Mouse (Mus musculus): ENCODE results near the gene Orai2. TPM values are rescaled to one million over a fixed set of nuclear protein-coding genes. Genes with fewer than 3 reads are reported as not detected.
A peak's percentile ranks its signal among the peaks of the same experiment; 100 is the strongest.

Orai2 gene
- total RNA-seq, 2 experiments from 2014 or later: 148 to 150 TPM

DNA sequence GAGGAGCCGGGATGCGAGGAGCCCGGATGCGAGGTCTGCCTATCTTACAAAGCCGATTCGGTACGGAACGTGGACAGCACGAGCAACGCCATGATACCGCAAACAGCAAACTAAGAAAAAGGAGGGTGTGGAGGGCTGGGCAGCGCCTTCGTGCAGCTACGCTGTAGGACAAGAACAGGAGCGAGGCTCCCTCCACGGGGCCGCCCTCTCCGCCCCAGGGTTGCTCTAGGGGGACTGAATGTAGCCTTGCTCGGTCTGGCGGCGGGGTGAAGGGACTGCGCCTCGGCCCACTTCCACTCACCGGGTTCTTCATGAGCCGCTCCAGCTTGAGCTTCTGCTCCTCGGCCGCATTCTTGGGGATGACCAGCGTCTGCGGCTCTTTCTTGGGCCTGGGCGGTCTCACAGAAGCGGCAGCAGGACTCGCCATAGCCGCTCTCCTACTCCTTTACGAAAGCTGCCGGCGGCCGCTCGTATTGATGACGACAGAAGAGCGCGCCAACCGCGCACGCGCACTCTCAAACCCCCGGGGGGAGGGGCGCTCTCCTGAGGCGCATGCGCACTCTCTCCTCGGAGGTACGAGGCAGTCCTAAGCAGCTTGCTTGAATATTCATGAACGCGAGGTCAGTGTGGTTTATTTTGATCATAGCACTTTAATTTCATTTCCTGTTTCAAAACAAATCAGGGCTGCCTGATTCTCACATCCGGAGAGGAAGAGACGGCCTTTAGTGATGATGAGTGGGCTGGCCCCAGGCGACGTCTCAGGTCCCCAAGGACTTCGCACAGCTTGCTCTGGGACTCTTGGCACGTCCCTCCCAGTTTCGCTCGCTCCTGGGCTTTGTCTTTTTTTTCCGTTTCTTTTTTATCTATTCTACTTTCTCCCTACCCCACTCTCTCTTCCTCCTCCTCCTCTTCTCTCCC, 28.2 kb upstream of the Orai2 start, which contains the start of gene Prkrip1:
Prkrip1 (minus strand) TSS at position 490 of the 918 bp plus-strand sequence.
- Histone ChIP-seq H3K4me3 (peak within 1 kb of the TSS; percentile 91), H3K27ac (peak within 1 kb of the TSS; percentile 93)
- TF ChIP-seq CTCF (conservative IDR thresholded peaks at IDR 0.05): no peak
- peak; percentile 94 to 95 for DNase-seq (ENCODE audit: low spot score in 2 of 2)

DNA sequence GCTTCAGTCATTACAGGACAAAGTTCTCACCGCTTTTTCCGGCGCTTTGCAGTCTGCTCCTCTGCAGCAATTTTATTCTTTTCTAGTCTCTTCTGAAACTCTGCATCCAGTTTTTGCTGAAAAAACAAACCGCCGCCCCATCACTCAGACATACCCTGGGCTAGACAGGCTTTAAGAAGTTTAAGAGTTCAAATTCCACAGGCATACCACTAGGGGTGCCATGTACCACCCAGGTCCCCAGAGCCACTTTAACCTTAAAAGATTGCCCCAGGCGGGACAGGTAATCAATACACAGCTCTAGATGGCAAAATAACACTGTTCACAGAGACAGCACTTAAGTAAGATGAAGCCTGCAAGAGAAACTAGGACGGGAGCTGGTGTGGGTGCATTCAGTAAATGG, 21.4 kb upstream of the Orai2 start:
- H3K4me3 ChIP-seq: no peak overlapping the region
- TF ChIP-seq CTCF (conservative IDR thresholded peaks at IDR 0.05): peak; percentile 59
- H3K27ac ChIP-seq: no peak overlapping the region
- DNase-seq (ENCODE audit: low spot score in 2 of 2): no peak

DNA sequence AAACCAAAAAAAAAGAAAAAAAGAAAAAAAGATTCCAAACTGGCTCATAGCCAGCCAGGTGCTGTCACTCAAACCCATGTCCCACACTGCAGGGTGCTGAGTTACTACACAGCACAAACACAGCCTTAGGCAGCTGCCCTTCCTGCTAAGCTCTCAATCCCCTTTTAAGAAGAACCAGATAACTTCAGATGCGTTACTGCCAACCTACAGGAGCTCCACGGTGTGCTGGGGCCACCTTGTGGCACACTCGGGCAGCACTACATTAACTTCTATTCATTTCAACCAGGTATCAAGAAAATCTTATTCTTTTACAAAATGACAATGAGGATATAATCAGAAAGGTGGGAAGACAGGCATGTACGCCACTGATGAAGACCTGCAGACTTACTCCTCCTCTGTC, 16.2 kb upstream of the Orai2 start:
- no peak overlapping the region for H3K27ac ChIP-seq
- H3K4me3 ChIP-seq: no peak overlapping the region
- peak in 1 of 2 experiments; percentile 67 for DNase-seq (ENCODE audit: low spot score in 2 of 2)
- TF ChIP-seq CTCF (conservative IDR thresholded peaks at IDR 0.05): peak; percentile 96

DNA sequence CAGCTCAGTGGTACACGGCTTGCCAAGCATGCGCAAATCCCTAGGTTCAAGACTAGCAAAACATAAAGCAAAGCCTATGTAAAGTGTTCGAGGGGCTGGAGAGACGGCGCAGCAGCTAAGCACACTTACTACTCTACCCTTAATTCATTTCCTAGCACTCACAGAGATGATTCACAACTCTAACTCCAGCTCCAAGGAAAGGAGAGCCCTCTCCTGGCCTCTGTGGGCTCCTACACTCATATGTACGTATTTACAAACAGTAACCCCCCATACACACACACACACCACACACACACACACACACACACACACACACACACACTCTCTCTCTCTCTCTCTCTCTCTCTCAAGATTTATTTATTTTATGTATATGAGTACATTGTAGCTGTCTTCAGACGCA, 13.3 kb upstream of the Orai2 start:
- no peak overlapping the region for H3K4me3 ChIP-seq
- no peak for DNase-seq (ENCODE audit: low spot score in 2 of 2)
- TF ChIP-seq CTCF (conservative IDR thresholded peaks at IDR 0.05): peak; percentile 55
- peak overlapping the region; percentile 81 for H3K27ac ChIP-seq

DNA sequence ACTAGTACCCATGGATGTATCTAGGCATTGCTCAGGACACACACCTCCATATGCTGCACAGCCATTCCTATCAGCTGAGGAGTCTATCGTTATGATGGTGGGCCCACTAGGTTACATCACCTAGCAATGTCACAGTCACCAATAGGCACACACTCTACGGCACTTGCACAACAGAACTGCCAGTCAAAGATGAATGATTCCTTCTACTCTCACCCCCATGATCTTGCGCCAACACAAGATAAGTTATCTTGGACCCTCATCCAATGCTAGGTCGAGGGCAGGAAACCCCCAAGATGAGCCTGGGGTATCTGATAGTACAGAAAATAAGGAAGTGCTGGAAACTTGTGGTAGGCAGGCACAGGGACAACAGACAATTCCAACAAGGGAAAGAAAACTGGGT, 12.3 kb upstream of the Orai2 start:
- no peak overlapping the region for H3K4me3 ChIP-seq
- TF ChIP-seq CTCF (conservative IDR thresholded peaks at IDR 0.05): no peak
- no peak for DNase-seq (ENCODE audit: low spot score in 2 of 2)

DNA sequence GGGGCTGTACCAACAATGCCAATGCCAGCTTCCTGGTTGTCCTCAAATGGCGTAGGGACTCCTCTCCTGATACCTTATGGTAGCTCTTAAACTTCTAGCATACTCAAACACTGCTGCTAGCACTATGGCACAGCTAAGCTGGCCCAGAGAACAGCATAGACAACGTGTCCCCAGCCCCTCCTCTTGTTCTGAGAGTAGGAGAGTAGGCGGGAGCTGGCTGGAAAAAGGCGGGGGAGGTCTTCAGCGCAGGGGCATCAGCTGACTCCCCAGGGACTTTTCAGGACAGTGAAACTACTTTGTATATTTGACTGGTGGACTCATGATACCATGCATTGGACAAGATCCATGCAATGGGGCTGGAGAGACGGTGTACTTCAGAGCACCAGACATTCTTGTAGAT, 11.5 kb upstream of the Orai2 start:
- TF ChIP-seq CTCF (conservative IDR thresholded peaks at IDR 0.05): no peak
- H3K27ac ChIP-seq: peak overlapping the region; percentile 94
- no peak overlapping the region for H3K4me3 ChIP-seq
- peak; percentile 65 to 79 for DNase-seq (ENCODE audit: low spot score in 2 of 2)

More for the DNA sequence above, 12.3 kb upstream of the Orai2 start:
- peak overlapping the region; percentile 81 for H3K27ac ChIP-seq

DNA sequence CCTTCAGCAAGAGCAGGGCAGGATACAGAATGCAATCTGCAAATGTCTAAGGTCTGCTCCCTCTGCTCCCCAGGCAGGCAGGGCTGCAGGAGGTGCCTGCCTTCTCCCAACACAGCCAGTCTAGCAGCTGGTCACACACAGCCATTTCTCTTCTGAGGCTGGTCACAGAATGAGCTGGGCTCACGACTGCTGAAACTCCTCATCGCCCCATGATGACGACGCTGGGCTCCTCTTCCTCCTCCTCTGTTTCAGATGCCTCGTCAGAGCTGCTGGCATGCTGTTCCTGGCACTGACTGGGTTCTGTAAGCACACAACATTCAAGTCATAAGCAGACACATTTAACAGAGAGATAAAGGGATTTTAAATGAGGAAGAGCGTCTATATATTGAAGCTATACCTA, 10.7 kb upstream of the Orai2 start:
- Histone ChIP-seq H3K4me3 (no peak overlapping the region), H3K27ac (peak overlapping the region; percentile 94)
- peak; percentile 49 to 50 for DNase-seq (ENCODE audit: low spot score in 2 of 2)
- TF ChIP-seq CTCF (conservative IDR thresholded peaks at IDR 0.05): no peak

DNA sequence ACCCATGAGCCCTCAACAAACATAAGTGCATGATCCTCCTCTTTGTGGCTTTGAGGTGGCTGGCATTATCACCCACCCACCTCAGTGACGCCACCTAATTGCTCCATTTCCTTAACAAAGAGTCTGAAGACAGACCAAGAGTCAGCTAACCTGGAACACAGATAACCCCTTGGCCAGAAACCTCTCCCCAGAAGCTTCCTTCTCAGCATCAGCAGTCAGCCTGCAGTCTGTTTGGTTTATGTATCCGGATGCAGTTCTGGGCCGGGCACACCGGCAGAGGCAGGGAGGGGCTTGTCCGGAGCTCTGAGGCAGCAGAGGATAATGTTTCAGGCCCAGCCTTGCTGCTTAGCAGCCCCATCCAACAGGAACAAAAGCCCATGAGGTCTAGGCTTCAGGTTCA, 9.1 kb upstream of the Orai2 start:
- H3K4me3 ChIP-seq: no peak overlapping the region
- H3K27ac ChIP-seq: no peak overlapping the region
- TF ChIP-seq CTCF (conservative IDR thresholded peaks at IDR 0.05): no peak
- DNase-seq (ENCODE audit: low spot score in 2 of 2): no peak

DNA sequence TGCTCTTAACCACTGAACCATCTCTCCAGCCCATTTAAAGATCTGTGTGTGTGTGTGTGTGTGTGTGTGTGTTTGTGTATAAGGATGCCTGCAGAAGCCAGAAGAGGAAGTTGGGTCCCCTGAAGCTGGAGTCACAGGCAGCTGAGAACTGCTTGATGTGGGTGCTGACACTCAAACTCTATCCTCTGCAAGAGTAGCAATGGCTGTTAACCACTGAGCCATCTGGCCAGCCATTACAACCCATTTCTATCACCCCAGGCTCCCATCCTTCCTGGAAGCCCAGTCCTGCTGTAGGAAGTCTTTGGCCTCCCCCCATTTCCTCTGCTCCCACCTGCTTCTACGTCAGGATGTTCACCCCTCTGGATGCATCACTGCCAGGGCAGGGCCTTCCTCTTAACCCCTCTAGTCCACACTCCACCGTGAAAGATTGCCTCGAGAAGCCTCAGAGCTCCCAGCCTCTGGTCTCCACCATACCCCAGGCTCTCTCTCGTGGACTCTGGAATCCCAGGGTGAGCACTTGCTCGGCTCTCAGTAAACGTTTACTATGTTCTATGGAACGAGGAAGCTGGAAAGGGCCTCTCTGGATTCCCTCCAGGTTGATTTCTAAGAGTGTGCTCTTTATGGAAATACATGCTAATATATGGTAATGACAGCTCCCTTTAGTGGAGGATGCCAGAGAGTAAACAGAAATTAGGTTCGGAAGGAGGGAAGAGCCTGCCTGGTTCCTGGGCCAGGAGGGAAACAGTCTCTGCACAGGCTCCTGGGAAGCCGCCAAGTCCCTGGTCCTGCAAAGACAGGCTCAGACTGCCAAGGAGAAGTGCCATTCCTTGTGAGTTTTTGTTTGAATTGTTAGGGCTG, 3.3 kb upstream of the Orai2 start:
- DNase-seq (ENCODE audit: low spot score in 2 of 2): peak; percentile 58 to 70
- Histone ChIP-seq H3K4me3 (no peak overlapping the region), H3K27ac (peak overlapping the region; percentile 43)
- no peak for TF ChIP-seq CTCF (conservative IDR thresholded peaks at IDR 0.05)

DNA sequence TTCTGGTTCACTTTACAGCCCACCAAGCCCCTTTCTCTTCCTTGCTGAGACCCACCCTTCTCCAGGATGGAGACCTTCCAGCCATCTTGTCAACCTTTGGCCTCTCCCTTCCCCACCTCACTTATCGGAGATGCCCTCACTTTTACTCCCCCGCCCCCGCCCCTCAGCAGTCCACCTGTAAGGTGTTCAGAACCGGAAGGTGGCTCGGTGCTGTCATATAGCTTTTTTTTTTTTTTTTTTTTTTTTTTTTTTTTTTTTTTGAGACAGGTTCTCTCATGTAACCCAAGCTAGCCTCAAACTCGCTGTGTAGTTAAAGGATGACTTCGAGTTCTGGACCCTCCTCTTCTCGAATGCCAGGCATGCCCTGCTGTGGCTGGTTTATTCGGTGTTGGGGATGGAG, 2.4 kb upstream of the Orai2 start:
- H3K4me3 ChIP-seq: no peak overlapping the region
- DNase-seq (ENCODE audit: low spot score in 2 of 2): no peak
- no peak for TF ChIP-seq CTCF (conservative IDR thresholded peaks at IDR 0.05)
- no peak overlapping the region for H3K27ac ChIP-seq

DNA sequence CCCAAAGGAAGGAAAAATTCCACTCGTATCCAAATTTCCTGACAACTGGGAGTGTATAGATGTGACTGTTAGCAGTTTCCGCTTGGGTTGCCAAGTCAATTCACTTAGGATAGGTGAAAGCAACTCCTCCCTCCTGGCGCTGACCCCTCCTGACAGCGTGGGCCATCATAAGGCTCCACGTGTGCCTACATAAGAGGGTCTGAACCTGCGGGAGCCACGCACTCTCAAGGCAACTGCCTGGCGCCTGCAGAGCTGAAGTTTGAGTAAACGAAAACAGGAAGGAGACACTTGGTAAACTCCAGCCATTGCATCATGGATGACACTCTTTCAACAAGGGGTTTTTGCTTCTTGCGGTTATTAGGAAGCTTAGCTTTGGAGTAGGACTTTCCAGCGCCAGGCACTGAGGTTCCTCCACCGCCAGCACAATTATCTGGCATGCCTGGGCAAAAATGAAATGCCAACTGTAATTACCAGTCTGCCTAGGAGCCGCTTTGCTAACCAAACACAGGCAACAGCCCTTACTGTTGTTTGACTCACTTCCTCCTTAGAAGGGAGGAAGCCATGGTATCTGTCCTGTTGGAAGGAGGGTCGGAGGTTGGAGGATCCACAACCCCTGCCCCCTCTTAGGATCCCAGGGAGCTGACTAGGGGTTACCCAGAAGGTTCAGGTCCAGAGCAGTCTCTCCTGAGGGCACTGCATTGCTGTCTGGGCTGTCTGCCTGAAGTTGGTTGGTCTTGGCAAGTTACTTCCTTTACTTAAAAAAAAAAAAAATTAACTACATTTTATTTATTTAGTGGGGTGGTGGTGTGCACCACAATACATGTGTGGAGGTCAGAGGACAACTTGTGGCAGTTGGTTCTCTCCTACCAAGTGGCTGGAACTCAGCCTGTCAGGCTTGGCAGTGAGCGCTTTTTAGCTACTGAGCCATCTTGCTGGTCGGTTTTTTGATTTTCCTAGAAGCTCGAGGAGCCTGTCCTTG, 1.1 kb upstream of the Orai2 start:
- H3K27ac ChIP-seq: peak overlapping the region; percentile 94
- H3K4me3 ChIP-seq: peak overlapping the region; percentile 76
- no peak for DNase-seq (ENCODE audit: low spot score in 2 of 2)
- TF ChIP-seq CTCF (conservative IDR thresholded peaks at IDR 0.05): no peak
